Mouse (Mus musculus) liver, embryonic 12.5 days (tissue): Measurements from ENCODE around the gene Trpc1. TPM values are rescaled to one million over a fixed set of nuclear protein-coding genes. Genes with fewer than 3 reads are reported as not detected.

Experiments
- ATAC-seq: fragments of 200-750 bp; cut with Nextera tagmentation; 2 replicates; pipeline ENCODE4 v1.8.0; 2017; ENCODE audit warnings: moderate number of reproducible peaks, mild to moderate bottlenecking, moderate library complexity
- H3K27ac ChIP-seq: fragments of 300-500 bp; sonication (generic); 2 replicates; pipeline ENCODE4 v1.5.1; 2016; ENCODE audit warnings: mild to moderate bottlenecking
- H3K27me3 ChIP-seq: fragments of 300-500 bp; sonication (generic); replicated peaks from 2 replicates; pipeline ENCODE4 v1.6.1; 2016; ENCODE audit warnings: mild to moderate bottlenecking, moderate library complexity
- H3K36me3 ChIP-seq: fragments of 300-500 bp; sonication (generic); 2 replicates; pipeline ENCODE4 v1.6.1; 2016; ENCODE audit warnings: mild to moderate bottlenecking, moderate library complexity
- H3K4me1 ChIP-seq: fragments of 300-500 bp; sonication (generic); 2 replicates; pipeline ENCODE4 v1.6.1; 2016
- H3K4me2 ChIP-seq: fragments of 300-500 bp; sonication (generic); 2 replicates; pipeline ENCODE4 v1.6.1; 2016; ENCODE audit warnings: mild to moderate bottlenecking, moderate library complexity
- H3K4me3 ChIP-seq: fragments of 300-500 bp; sonication (generic); 2 replicates; pipeline ENCODE4 v1.5.1; 2016; ENCODE audit warnings: mild to moderate bottlenecking, moderate library complexity
- H3K9ac ChIP-seq: fragments of 300-500 bp; sonication (generic); 2 replicates; pipeline ENCODE4 v1.6.1; 2016; ENCODE audit warnings: mild to moderate bottlenecking, moderate library complexity
- H3K9me3 ChIP-seq: fragments of 300-500 bp; sonication (generic); replicated peaks from 2 replicates; pipeline ENCODE4 v1.6.1; 2016; ENCODE audit warnings: mild to moderate bottlenecking, moderate library complexity
- WGBS: fragments of 180-500 bp; shearing (Covaris S2); methylation state at CpG from one replicate; pipeline ENCODE4 v1.1.7; 2016; ENCODE audit not compliant: insufficient replicate concordance; 5-methylcytosine and 5-hydroxymethylcytosine counted together
- polyA plus RNA-seq: library from polyadenylated mRNA; unstranded; fragments of >200 nt; fragmentation: Nextera tagmentation; extraction: Ambion mirVana; gene quantifications from 2 replicates; pipeline ENCODE4 v1.2.1, GENCODE M21; 2016

Gene Trpc1
- polyA plus RNA-seq = 0.78 and 0.86 TPM in 2 replicates

- peak within 1 kb of the TSS; percentile 74 for H3K9ac ChIP-seq
- H3K27me3 ChIP-seq = peaks cover 44% of the 10 kb centered on the region
- H3K9me3 ChIP-seq = no peaks in the 10 kb centered on the region
- peaks cover 13% of the 10 kb centered on the region for H3K4me1 ChIP-seq
- peak within 1 kb of the TSS; percentile 98 for H3K4me2 ChIP-seq
- 1% methylated on average over 30 of the region's 56 CpGs for WGBS
- peak within 1 kb of the TSS; percentile 70 for H3K4me3 ChIP-seq
- no peaks in the 10 kb centered on the region for H3K36me3 ChIP-seq
- ATAC-seq = peak; percentile 99
- 0 out of 2 replicates have a peak within 1 kb of the TSS, but pooled peaks have one; percentile 30 for H3K27ac ChIP-seq
Observed at GRCm38 (mm10) chr9:95750037-95750511, at the start of gene Trpc1. Gene Trpc1 (minus strand): TSS chr9:95750375.

GRCm38 (mm10) chr9:95796323-95796722 is 46.1 kb upstream of the Trpc1 start:
- H3K4me3 ChIP-seq = no peak overlapping the region
- no peaks in the 10 kb centered on the region for H3K27me3 ChIP-seq
- H3K27ac ChIP-seq = no peak overlapping the region
- H3K4me1 ChIP-seq = no peaks in the 10 kb centered on the region
- no peak overlapping the region for H3K4me2 ChIP-seq
- H3K9me3 ChIP-seq = peaks cover 3% of the 10 kb centered on the region; the same call in 1 of the 2 replicates
- ATAC-seq = no peak
- no peaks in the 10 kb centered on the region for H3K36me3 ChIP-seq
- WGBS = 80% methylated on average over 2 of the region's 2 CpGs
- H3K9ac ChIP-seq = no peak overlapping the region

- no peak overlapping the region for H3K4me3 ChIP-seq
- no peaks in the 10 kb centered on the region for H3K36me3 ChIP-seq
- no peaks in the 10 kb centered on the region for H3K27me3 ChIP-seq
- H3K9me3 ChIP-seq = peaks cover 3% of the 10 kb centered on the region; the same call in 1 of the 2 replicates
- no peaks in the 10 kb centered on the region for H3K4me1 ChIP-seq
- no peak for ATAC-seq
- H3K27ac ChIP-seq = no peak overlapping the region
- no peak overlapping the region for H3K4me2 ChIP-seq
- no peak overlapping the region for H3K9ac ChIP-seq
- WGBS = 74% methylated on average over 5 of the region's 5 CpGs
Observed at GRCm38 (mm10) chr9:95795844-95796243, 45.7 kb upstream of the Trpc1 start.

DNA sequence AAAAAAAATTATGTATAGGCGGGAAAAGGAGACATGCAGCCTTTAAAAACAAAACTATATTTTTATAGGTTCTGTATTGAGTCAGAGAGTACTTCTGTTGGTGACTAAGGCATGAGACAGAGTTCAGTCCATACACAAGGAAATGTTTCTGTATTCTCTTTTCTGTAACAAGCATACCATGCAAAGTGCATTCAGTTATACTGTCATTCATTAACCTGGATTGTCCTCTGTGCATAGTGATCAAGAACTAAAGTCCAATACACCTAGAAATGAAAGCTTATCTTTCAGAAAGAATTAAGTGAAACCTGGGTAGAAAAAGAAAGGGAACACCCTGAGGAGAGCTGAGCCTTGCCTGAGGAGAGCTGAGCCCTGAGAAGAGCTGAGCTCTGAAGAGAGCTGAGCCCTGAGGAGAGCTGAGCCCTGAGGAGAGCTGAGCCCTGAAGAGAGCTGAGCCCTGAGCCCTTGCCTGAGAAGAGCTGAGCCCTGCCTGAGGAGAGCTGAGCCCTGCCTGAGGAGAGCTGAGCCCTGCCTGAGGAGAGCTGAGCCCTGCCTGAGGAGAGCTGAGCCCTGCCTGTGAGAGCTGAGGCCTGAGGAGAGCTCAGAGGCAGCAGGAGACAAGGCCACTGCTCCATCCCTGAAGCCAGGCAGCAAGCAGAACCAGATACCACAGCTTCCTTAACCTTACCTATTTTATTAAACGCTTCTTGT is 45.1 kb upstream of the Trpc1 start:
- no peak overlapping the region for H3K4me3 ChIP-seq
- H3K36me3 ChIP-seq = no peaks in the 10 kb centered on the region
- no peak overlapping the region for H3K9ac ChIP-seq
- 0 out of 2 replicates have a peak overlapping the region, but pooled peaks have one; percentile 8 for H3K27ac ChIP-seq
- H3K4me2 ChIP-seq = no peak overlapping the region
- no peaks in the 10 kb centered on the region for H3K27me3 ChIP-seq
- H3K4me1 ChIP-seq = no peaks in the 10 kb centered on the region
- 66% methylated on average over 2 of the region's 2 CpGs for WGBS
- no peak for ATAC-seq
- H3K9me3 ChIP-seq = peaks cover 3% of the 10 kb centered on the region; the same call in 1 of the 2 replicates

GRCm38 (mm10) chr9:95793986-95794744 is 44.0 kb upstream of the Trpc1 start:
- Histone ChIP-seq H3K27ac (no peak overlapping the region), H3K36me3 (no peaks in the 10 kb centered on the region), H3K4me3 (no peak overlapping the region), H3K4me1 (no peaks in the 10 kb centered on the region), H3K9me3 (peaks cover 3% of the 10 kb centered on the region; the same call in 1 of the 2 replicates), H3K9ac (no peak overlapping the region), H3K4me2 (no peak overlapping the region), H3K27me3 (no peaks in the 10 kb centered on the region)
- ATAC-seq = no peak
- WGBS = 79% methylated on average over 15 of the region's 15 CpGs

DNA sequence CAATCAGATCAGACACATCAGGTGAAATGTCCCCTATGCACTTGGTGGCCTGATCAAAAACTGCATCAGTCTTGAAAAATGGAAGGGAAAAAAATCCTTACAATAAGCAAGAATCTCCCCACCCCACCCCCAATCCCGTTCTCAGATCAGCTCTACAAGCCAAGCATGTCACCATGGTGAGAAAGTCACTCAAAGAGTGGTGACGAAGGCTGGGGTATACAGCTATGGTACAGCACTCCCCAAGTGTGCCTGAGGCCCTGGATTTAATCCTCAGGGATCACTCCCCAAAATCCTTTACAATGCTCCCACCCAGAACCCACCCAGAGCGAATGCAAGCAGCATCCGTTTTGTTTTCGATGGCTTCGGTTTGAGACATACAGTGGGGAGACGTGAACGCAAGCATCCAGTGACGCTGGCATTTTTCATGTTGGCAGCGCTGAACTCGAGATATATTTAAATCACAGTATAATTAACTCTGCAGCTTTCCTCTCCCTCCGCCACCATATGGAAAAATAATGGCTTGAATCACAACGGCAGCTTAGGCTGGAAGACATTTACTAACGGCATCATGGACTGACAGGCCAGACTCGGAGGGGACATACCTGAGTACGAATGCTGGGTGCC is 34.8 kb upstream of the Trpc1 start:
- no peaks in the 10 kb centered on the region for H3K9me3 ChIP-seq
- no peak for ATAC-seq

GRCm38 (mm10) chr9:95783646-95784293 is 33.6 kb upstream of the Trpc1 start:
- H3K27me3 ChIP-seq = no peaks in the 10 kb centered on the region
- no peak; the same call in 1 of the 2 replicates for ATAC-seq
- H3K27ac ChIP-seq = no peak overlapping the region
- no peak overlapping the region for H3K9ac ChIP-seq
- H3K9me3 ChIP-seq = no peaks in the 10 kb centered on the region
- H3K4me3 ChIP-seq = no peak overlapping the region
- H3K4me1 ChIP-seq = no peaks in the 10 kb centered on the region
- H3K36me3 ChIP-seq = no peaks in the 10 kb centered on the region
- no peak overlapping the region for H3K4me2 ChIP-seq
- 71% methylated on average over 17 of the region's 17 CpGs for WGBS

More for the DNA sequence above, 34.8 kb upstream of the Trpc1 start:
- no peak overlapping the region for H3K4me3 ChIP-seq
- H3K4me1 ChIP-seq = no peaks in the 10 kb centered on the region
- H3K27me3 ChIP-seq = no peaks in the 10 kb centered on the region
- H3K4me2 ChIP-seq = no peak overlapping the region
- 81% methylated on average over 16 of the region's 16 CpGs for WGBS
- H3K27ac ChIP-seq = no peak overlapping the region
- no peaks in the 10 kb centered on the region for H3K36me3 ChIP-seq
- no peak overlapping the region for H3K9ac ChIP-seq

DNA sequence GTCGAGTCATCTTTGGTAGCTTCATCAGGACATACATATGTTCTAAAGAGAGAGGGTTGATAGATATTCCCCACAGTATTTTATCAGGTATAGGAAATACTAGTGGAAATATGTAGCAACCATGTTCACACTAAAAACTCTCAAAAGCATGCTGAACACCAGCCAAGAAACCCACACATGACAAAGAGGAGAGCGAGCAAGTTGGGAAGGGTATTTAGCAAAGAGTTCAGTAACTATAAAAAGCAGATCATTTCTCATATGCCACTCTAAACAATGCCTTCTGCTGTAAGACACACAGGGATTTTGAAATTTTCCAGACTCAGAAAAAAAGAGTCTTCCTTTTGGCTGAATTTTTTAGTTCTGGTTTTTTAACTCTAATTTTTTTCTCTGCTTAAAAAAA is 21.5 kb upstream of the Trpc1 start:
- WGBS = 73% methylated on average over 2 of the region's 2 CpGs
- ATAC-seq = no peak
- no peak overlapping the region for H3K4me2 ChIP-seq

DNA sequence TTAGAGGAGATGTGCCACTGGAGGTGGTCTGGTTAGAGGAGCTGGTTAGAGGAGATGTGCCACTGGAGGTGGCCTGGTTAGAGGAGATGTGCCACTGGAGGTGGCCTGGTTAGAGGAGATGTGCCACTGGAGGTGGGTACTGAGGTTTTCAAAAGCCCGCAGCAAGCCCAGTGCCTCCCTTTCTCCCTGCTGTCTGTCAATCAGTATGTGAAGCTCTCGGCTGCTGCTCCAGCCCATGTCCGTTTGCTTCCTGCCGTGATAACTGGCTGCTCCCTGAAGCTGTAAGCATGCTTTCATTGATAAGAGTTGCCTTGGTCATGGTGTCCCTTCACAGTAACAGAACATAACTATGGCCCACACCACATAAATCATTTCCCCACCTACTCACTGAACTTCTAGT is 13.0 kb upstream of the Trpc1 start:
- ATAC-seq = peak; percentile 30; the same call in 1 of the 2 replicates
- no peak overlapping the region for H3K4me2 ChIP-seq
- WGBS = 10% methylated on average over 4 of the region's 4 CpGs

More for the DNA sequence above, 21.5 kb upstream of the Trpc1 start:
- no peaks in the 10 kb centered on the region for H3K27me3 ChIP-seq
- no peaks in the 10 kb centered on the region for H3K4me1 ChIP-seq
- no peak overlapping the region for H3K4me3 ChIP-seq
- H3K36me3 ChIP-seq = no peaks in the 10 kb centered on the region
- H3K9ac ChIP-seq = no peak overlapping the region
- H3K27ac ChIP-seq = no peak overlapping the region
- no peaks in the 10 kb centered on the region for H3K9me3 ChIP-seq

DNA sequence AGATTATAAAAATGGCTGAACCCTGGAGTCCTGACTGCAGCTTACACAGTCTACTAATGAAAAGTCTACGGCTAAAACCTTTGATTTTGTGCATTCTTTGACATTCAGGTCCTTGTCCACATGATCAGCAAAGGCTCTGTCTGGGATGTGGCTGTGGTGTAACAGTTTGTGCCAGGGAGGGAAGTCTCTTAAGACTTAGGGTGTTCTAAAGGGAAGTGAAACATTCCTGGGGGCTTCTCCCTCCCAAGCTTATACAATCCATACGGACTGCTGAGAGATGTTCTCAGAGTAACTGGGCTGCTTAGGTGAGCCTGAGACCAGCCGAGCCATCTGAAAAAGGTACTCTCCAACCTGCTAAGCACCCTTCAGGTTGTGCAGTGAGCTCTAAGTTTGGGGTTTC is 12.1 kb upstream of the Trpc1 start:
- Histone ChIP-seq H3K36me3 (no peaks in the 10 kb centered on the region), H3K9ac (no peak overlapping the region), H3K4me1 (no peaks in the 10 kb centered on the region), H3K4me3 (no peak overlapping the region), H3K27me3 (no peaks in the 10 kb centered on the region), H3K4me2 (no peak overlapping the region), H3K27ac (no peak overlapping the region), H3K9me3 (no peaks in the 10 kb centered on the region)
- 74% methylated on average over 3 of the region's 3 CpGs for WGBS
- no peak for ATAC-seq

More for the DNA sequence above, 13.0 kb upstream of the Trpc1 start:
- Histone ChIP-seq H3K4me1 (no peaks in the 10 kb centered on the region), H3K9me3 (no peaks in the 10 kb centered on the region), H3K4me3 (no peak overlapping the region), H3K36me3 (no peaks in the 10 kb centered on the region), H3K27ac (no peak overlapping the region), H3K9ac (no peak overlapping the region), H3K27me3 (no peaks in the 10 kb centered on the region)

GRCm38 (mm10) chr9:95761381-95761780 is 11.2 kb upstream of the Trpc1 start:
- H3K9ac ChIP-seq = no peak overlapping the region
- no peaks in the 10 kb centered on the region for H3K36me3 ChIP-seq
- H3K4me1 ChIP-seq = no peaks in the 10 kb centered on the region
- H3K4me2 ChIP-seq = no peak overlapping the region
- no peak for ATAC-seq
- H3K27ac ChIP-seq = no peak overlapping the region
- no peaks in the 10 kb centered on the region for H3K27me3 ChIP-seq
- H3K9me3 ChIP-seq = no peaks in the 10 kb centered on the region
- no peak overlapping the region for H3K4me3 ChIP-seq
- 69% methylated on average over 8 of the region's 8 CpGs for WGBS
